Mouse (Mus musculus) skeletal muscle tissue, adult 2 months (tissue): ENCODE measurements around the gene Sun5.
A peak's percentile ranks its signal among the peaks of the same experiment; 100 is the strongest.

Source experiments
- DNase-seq: peaks from one replicate; pipeline ENCODE4 v3.0.0-alpha.2; 2012; ENCODE audit warnings: low read depth, low spot score

Sun5 gene

DNA sequence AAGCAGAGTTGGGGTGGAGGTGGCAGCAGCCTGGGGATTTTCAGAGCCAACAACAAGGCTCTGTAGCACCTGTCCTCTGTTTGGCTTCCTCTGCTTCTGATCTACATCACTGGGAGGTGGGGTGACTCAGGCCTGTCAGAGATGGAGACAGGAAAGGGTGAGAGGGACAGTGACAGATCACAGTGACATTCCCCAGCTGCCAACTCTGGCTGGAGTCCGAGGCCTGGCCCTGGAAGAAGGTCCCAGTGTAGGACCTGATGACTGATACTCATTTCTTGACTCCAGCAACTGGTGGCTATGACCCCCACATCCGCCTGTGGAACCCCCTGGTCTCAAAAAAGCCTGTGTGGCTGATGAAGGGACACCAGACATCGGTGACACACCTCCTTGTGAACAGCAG, 61.0 kb downstream of the Sun5 start:
- DNase-seq: no peak

DNA sequence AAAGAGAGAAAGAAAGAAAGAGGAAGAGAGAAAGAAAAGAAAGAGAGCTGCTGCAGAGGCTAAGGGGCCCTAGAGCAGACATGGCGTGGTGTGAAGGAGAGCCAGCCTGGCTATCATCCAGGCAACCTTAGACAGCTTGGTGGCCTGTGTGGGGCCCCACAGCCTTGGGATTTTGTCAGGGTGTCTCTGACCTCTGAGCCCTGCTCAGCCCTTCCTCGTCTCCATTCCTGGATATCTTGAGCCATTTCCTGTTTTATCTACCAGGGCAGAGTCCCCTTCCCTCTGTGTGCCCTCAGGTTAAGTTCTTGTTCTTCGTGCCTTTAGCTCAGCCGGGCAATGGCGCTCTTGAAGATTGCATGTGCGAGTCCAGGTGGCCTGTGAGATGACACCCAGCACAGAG, 62.0 kb downstream of the Sun5 start:
- DNase-seq: no peak

DNA sequence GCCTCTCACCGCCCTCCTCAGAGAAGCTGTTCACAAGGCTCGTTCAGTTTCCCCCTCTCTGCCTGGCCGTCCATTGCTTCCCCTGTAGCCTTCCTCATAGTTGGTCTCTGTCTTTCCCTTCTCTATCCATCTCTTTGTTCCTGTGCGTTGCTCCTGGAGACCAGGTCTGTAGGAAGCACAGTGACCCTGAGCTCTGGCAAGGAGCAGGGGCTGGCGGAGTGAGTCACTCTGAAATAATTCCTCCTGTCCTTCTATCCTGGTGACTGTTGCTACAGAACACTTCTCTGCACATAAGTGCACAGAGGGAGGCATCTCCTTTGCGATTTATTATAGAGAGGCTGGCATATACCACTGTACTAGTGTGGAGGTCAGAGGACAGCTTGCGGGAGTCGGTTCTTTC, 62.7 kb downstream of the Sun5 start:
- no peak for DNase-seq

DNA sequence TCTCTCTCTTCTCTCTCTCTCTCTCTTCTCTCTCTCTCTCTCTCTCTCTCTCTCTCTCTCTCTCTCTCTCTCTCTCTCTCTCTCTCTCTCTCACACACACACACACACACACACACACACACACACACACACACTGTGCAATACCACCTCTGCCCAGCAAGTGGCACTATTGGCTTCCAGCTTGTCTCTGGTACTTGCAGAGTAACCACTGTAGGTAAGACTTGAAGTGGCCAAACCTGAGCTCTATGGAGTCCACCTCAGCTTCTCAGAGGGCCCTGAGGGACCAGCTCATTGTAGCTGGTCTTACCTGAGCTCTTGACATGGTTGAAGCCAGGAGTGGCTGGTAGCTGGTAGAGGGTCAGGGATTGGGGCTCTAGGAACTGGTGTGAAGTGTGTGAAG, 63.4 kb downstream of the Sun5 start:
- DNase-seq: peak; percentile 11
